Mouse (Mus musculus) heart, adult 10 weeks (tissue): ENCODE results near the gene H2-Q2. TPM values are rescaled to one million over a fixed set of nuclear protein-coding genes. Genes with fewer than 3 reads are reported as not detected.

Source experiments
- polyA plus RNA-seq: library from polyadenylated mRNA; stranded (reverse); fragments of 350-450 nt; fragmentation: Illumina TruSeq; extraction: RNeasy Lipid Tissue Mini Kit (QIAGEN cat#74804); gene quantifications from one replicate; pipeline ENCODE4 v1.2.3, GENCODE M21; 2014; ENCODE audit warnings: low read depth, low replicate concordance

The H2-Q2 gene
- 0.50 TPM for polyA plus RNA-seq

DNA sequence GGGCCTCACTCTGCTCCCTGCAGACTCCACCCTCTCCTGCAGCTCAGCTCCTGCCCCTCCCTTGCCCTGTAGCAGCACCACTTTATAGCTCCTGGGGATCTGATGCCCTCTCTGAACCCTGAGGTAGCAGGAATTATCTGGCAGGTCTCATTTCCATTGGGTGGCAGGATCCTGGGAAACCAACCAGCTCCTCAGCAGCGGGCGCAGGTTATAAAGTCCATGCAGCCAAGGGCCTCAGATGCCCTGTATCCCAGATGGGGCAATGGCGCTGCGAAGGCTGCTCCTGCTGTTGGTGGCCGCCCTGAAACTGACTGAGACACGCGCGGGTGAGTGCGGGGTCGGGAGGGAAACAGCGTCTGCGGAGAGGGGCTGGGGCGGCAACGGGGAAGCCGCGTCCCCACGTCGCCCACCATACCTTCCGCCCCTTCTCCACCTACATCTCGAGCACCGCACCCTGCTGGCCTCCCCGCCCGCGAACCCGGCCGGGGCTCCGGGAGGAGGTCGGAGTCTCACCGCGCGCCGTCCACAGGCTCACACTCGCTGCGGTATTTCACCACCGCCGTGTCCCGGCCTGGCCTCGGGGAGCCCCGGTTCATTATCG, at the start of gene H2-Q2:
TSS of gene H2-Q2 (plus strand) at position 172 of the 601 bp plus-strand sequence.

DNA sequence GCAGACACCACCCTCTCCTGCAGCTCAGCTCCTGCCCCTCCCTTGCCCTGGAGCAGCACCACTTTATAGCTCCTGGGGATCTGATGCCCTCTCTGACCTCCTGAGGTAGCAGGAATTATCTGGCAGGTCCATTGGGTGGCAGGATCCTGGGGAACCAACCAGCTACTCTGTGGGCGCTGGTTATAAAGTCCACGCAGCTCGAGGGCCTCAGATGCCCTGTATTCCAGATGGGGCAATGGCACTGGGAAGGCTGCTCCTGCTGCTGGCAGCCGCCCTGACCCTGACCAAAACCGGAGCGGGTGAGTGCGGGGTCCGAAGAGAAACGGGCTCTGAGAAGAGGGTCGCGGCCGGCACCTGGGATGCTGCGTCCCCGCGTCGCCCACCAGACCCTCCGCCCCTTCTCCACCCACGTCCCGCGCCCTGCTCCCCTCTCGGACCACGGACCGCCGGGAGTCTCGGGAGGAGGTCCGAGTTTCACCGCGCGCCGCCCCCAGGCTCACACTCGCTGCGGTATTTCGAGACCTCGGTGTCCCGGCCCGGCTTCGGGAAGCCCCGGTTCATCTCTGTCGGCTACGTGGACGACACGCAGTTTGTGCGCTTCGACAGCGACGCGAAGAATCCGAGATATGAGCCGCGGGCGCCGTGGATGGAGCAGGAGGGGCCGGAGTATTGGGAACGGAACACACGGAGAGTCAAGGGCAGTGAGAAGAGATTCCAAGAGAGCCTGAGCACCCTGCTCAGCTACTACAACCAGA, 21.5 kb upstream of the H2-Q2 start, which contains the start of gene H2-Q1:
TSS of gene H2-Q1 (plus strand) at position 79 of the 755 bp plus-strand sequence.

DNA sequence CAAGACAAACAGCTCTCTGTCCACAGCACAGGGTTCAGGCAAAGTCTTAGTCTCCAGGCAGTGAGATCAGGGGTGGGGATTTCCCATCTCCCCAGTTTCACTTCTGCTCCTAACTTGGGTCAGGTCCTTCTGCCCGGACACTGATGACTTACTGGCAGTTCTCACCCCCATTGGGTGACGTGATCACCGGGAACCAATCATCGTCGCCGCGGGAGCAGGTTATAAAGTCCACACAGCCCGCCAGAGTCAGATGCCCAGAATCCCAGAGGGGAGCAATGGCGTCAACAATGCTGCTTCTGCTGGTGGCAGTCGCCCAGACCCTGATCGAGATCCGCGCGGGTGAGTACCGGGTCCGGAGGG, 37.3 kb downstream of the H2-Q2 start, which contains the start of gene H2-Q4:
TSS of gene H2-Q4 (plus strand) at position 249 of the 360 bp plus-strand sequence.

Other genes with a start within 250 kb of the H2-Q2 start
- not detected for gene Ly6g5c, start 234.0 kb upstream of the H2-Q2 start, polyA plus RNA-seq
- gene Ly6g5b, start 226.8 kb upstream of the H2-Q2 start, polyA plus RNA-seq: 0.39 TPM
- 17.0 TPM for gene Gpank1, start 220.8 kb upstream of the H2-Q2 start, polyA plus RNA-seq
- 145 TPM for gene Csnk2b, start 220.2 kb upstream of the H2-Q2 start, polyA plus RNA-seq
- gene D17H6S53E, start 215.9 kb upstream of the H2-Q2 start, polyA plus RNA-seq: 22.9 TPM
- not detected for gene Apom, start 210.2 kb upstream of the H2-Q2 start, polyA plus RNA-seq
- gene Bag6, start 207.1 kb upstream of the H2-Q2 start, polyA plus RNA-seq: 122 TPM
- 139 TPM for gene Prrc2a, start 177.3 kb upstream of the H2-Q2 start, polyA plus RNA-seq
- 6.0 TPM for gene Aif1, start 166.2 kb upstream of the H2-Q2 start, polyA plus RNA-seq
- gene Lst1, start 153.8 kb upstream of the H2-Q2 start, polyA plus RNA-seq: 4.1 TPM
- gene Ltb, start 147.8 kb upstream of the H2-Q2 start, polyA plus RNA-seq: 0.68 TPM
- 0.29 TPM for gene Tnf, start 140.2 kb upstream of the H2-Q2 start, polyA plus RNA-seq
- not detected for gene Lta, start 136.9 kb upstream of the H2-Q2 start, polyA plus RNA-seq
- gene Gm16181, start 121.4 kb upstream of the H2-Q2 start, polyA plus RNA-seq: 1.8 TPM
- 4.9 TPM for gene Atp6v1g2, start 108.6 kb upstream of the H2-Q2 start, polyA plus RNA-seq
- 6.4 TPM for gene Nfkbil1, start 106.5 kb upstream of the H2-Q2 start, polyA plus RNA-seq
- 112 TPM for gene Ddx39b, start 100.5 kb upstream of the H2-Q2 start, polyA plus RNA-seq
- gene H2-D1, start 79.5 kb upstream of the H2-Q2 start, polyA plus RNA-seq: 162 TPM
- gene H2-Q1, start 21.8 kb upstream of the H2-Q2 start, polyA plus RNA-seq: not detected
- 29.8 TPM for gene H2-Q4, start 37.4 kb downstream of the H2-Q2 start, polyA plus RNA-seq
- gene H2-Q6, start 82.6 kb downstream of the H2-Q2 start, polyA plus RNA-seq: 6.8 TPM
- 9.3 TPM for gene H2-Q7, start 96.9 kb downstream of the H2-Q2 start, polyA plus RNA-seq
- 1.7 TPM for gene H2-Q10, start 127.8 kb downstream of the H2-Q2 start, polyA plus RNA-seq
- not detected for gene Pou5f1, start 163.8 kb downstream of the H2-Q2 start, polyA plus RNA-seq
- gene Tcf19, start 174.6 kb downstream of the H2-Q2 start, polyA plus RNA-seq: 2.4 TPM
- 3.0 TPM for gene Cchcr1, start 174.9 kb downstream of the H2-Q2 start, polyA plus RNA-seq
- 0.60 TPM for gene Psors1c2, start 191.0 kb downstream of the H2-Q2 start, polyA plus RNA-seq
- 0.47 TPM for gene Cdsn, start 209.9 kb downstream of the H2-Q2 start, polyA plus RNA-seq
- gene 2300002M23Rik, start 225.2 kb downstream of the H2-Q2 start, polyA plus RNA-seq: not detected